Mouse (Mus musculus) olfactory bulb, adult 2 months (tissue): ENCODE results near the gene Rasgrp2. TPM values are rescaled to one million over a fixed set of nuclear protein-coding genes. Genes with fewer than 3 reads are reported as not detected.
A peak's percentile ranks its signal among the peaks of the same experiment; 100 is the strongest.

Source experiments
- H3K27ac ChIP-seq: fragments of 200-500 bp; 2 replicates; pipeline ENCODE4 v1.5.1; 2012; ENCODE audit warnings: low read depth, low read length; ENCODE audit not compliant: insufficient read depth
- H3K4me1 ChIP-seq: fragments of 200-500 bp; 2 replicates; pipeline ENCODE4 v1.6.1; 2012; ENCODE audit warnings: low read length; ENCODE audit not compliant: control insufficient read depth, insufficient read depth
- H3K4me3 ChIP-seq: fragments of 200-500 bp; 2 replicates; pipeline ENCODE4 v1.5.1; 2012; ENCODE audit warnings: mild to moderate bottlenecking, low read depth, low read length, moderate library complexity; ENCODE audit not compliant: insufficient read depth
- CTCF ChIP-seq: fragments of 200-500 bp; IDR thresholded peaks from 2 replicates; pipeline ENCODE4 v1.5.1; 2012; ENCODE audit warnings: low read depth, mild to moderate bottlenecking, low read length, moderate library complexity; ENCODE audit not compliant: insufficient read depth
- POLR2A ChIP-seq: fragments of 200-500 bp; IDR thresholded peaks from 2 replicates; pipeline ENCODE4 v1.6.1; 2012; ENCODE audit warnings: mild to moderate bottlenecking, low read depth, low read length, moderate library complexity; ENCODE audit not compliant: insufficient read depth
- WGBS: fragments of 180-500 bp; shearing (Covaris S2); methylation state at CpG from one replicate; pipeline ENCODE4 v1.1.7; 2018; 5-methylcytosine and 5-hydroxymethylcytosine counted together
- polyA plus RNA-seq: library from polyadenylated mRNA; stranded (reverse); fragments of >200 nt; gene quantifications from 2 replicates; pipeline ENCODE4 v1.2.4, GENCODE M21; 2012; ENCODE audit warnings: low replicate concordance; ENCODE audit not compliant: missing spikeins, insufficient read depth, insufficient read length

The Rasgrp2 gene
- polyA plus RNA-seq, 1 experiment = 282 TPM

GRCm38 (mm10) chr19:6380411-6381166, 18.6 kb upstream of the Rasgrp2 start:
- 86% methylated on average over 9 of the region's 9 CpGs for WGBS
- H3K4me1 ChIP-seq = peaks cover 31% of the 10 kb centered on the region
- H3K4me3 ChIP-seq = no peak overlapping the region
- no peak overlapping the region for H3K27ac ChIP-seq
- TF ChIP-seq CTCF (no peak), POLR2A (no peak)

DNA sequence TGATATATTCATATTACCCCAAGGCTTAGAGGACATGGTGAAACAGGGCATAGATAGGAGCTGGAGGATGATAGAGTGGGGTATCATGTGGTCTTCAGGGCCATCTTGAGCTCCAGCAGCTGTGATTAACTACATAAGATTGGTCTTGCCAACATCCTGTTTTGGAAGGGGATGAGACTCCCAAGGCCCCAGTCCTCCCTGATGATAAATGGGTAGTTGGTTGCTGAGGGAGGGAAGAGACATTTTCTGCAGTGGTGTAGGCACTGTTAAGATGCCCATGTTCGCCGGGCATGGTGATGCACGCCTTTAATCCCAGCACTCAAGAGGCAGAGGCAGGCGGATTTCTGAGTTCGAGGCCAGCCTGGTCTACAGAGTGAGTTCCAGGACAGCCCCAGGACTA, 17.9 kb upstream of the Rasgrp2 start:
- Histone ChIP-seq H3K27ac (no peak overlapping the region), H3K4me3 (no peak overlapping the region), H3K4me1 (peaks cover 29% of the 10 kb centered on the region)
- TF ChIP-seq POLR2A = no peak
- no peak for TF ChIP-seq CTCF
- 95% methylated on average over 5 of the region's 5 CpGs for WGBS

DNA sequence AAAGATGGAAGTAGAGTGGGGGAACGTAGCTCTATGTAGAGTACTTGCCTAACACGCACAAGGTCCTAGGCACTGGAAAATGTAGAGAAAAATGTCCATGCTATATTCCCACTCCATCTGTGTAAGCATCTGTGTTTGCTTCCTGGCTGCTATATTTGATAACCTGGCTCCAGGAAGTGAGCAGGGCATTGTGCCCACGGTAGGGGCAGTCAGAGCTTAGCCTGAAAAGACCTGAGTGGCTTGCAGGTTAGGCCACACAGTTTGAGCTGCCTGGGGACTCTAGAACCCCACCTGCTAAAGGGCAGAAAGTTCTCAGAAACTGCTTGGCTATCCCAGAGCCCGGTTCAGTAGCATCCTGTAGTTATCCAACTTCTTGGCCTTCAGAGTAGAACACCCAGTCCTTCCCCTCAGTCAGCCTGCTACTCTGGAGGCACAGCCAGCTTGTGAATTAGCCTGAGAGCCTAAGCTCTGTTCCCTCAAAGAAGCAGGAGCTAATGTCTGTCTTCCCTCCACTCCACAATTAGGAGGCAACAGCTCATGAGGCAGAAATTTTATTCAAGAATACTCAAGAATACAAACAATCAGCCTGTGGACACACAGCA, 16.7 kb upstream of the Rasgrp2 start:
- no peak overlapping the region for H3K4me3 ChIP-seq
- no peak for TF ChIP-seq POLR2A
- no peak for TF ChIP-seq CTCF
- H3K27ac ChIP-seq = no peak overlapping the region
- WGBS = 73% methylated on average over 4 of the region's 4 CpGs
- H3K4me1 ChIP-seq = peaks cover 27% of the 10 kb centered on the region

- TF ChIP-seq POLR2A = no peak
- TF ChIP-seq CTCF = no peak
- H3K4me1 ChIP-seq = peaks cover 24% of the 10 kb centered on the region
- 47% methylated on average over 5 of the region's 5 CpGs for WGBS
- H3K4me3 ChIP-seq = no peak overlapping the region
- H3K27ac ChIP-seq = peak overlapping the region; percentile 23
Measured at GRCm38 (mm10) chr19:6383470-6383869, 15.7 kb upstream of the Rasgrp2 start.

- Histone ChIP-seq H3K27ac (peak within 1 kb of the TSS; percentile 61), H3K4me1 (peaks cover 24% of the 10 kb centered on the region), H3K4me3 (peak within 1 kb of the TSS; percentile 8; the same call in 1 of the 2 replicates)
- 28% methylated on average over 7 of the region's 7 CpGs for WGBS
- TF ChIP-seq POLR2A = no peak
- no peak for TF ChIP-seq CTCF
Measured at GRCm38 (mm10) chr19:6384128-6384527, 15.0 kb upstream of the Rasgrp2 start, which contains the start of gene Pygm. Gene Pygm, plus strand, starts transcription at chr19:6384399.

GRCm38 (mm10) chr19:6384954-6385353, 14.2 kb upstream of the Rasgrp2 start:
- Histone ChIP-seq H3K27ac (peak overlapping the region; percentile 61; the same call in 1 of the 2 replicates), H3K4me3 (peak overlapping the region; percentile 8; the same call in 1 of the 2 replicates), H3K4me1 (peaks cover 31% of the 10 kb centered on the region)
- WGBS = 80% methylated on average over 11 of the region's 11 CpGs
- TF ChIP-seq POLR2A (no peak), CTCF (no peak)

GRCm38 (mm10) chr19:6385419-6385818, 13.7 kb upstream of the Rasgrp2 start:
- TF ChIP-seq POLR2A (no peak), CTCF (no peak)
- H3K27ac ChIP-seq = no peak overlapping the region
- WGBS = 91% methylated on average over 5 of the region's 5 CpGs
- H3K4me1 ChIP-seq = peaks cover 31% of the 10 kb centered on the region
- no peak overlapping the region for H3K4me3 ChIP-seq

- TF ChIP-seq POLR2A (no peak), CTCF (no peak)
- 95% methylated on average over 7 of the region's 7 CpGs for WGBS
- H3K4me3 ChIP-seq = no peak overlapping the region
- H3K4me1 ChIP-seq = peaks cover 31% of the 10 kb centered on the region
- H3K27ac ChIP-seq = no peak overlapping the region
Measured at GRCm38 (mm10) chr19:6385821-6386220, 13.3 kb upstream of the Rasgrp2 start.

- H3K27ac ChIP-seq = no peak overlapping the region
Measured at GRCm38 (mm10) chr19:6386234-6386633, 12.9 kb upstream of the Rasgrp2 start.

More at GRCm38 (mm10) chr19:6386234-6386633, 12.9 kb upstream of the Rasgrp2 start:
- Histone ChIP-seq H3K4me1 (peaks cover 31% of the 10 kb centered on the region), H3K4me3 (no peak overlapping the region)
- WGBS = 89% methylated on average over 9 of the region's 9 CpGs
- TF ChIP-seq POLR2A (no peak), CTCF (no peak)
